Mouse (Mus musculus): ENCODE data around the gene Mynn. TPM values are rescaled to one million over a fixed set of nuclear protein-coding genes. Genes with fewer than 3 reads are reported as not detected.
"Not testable (repeated sequence)": the region's sequence is repeated elsewhere in the genome, so short reads cannot be mapped to it uniquely, and the experiment has no call there.

Mynn gene
- 10 to 100 TPM; 17.3 to 23.3 TPM for total RNA-seq (2021)
- long read RNA-seq, experiment 1, full-length matches to known transcripts, result 10 of 11 reads
- long read RNA-seq, experiment 1, partial matches to known transcripts, result 0 of 11 reads
- long read RNA-seq, experiment 1, other reads (novel, unspliced or antisense), result 1 of 11 reads
- long read RNA-seq, experiment 2, full-length matches to known transcripts, result 6 of 10 reads
- long read RNA-seq, experiment 2, partial matches to known transcripts, result 2 of 10 reads
- long read RNA-seq, experiment 2, other reads (novel, unspliced or antisense), result 2 of 10 reads

GRCm38 (mm10) chr3:30602065-30602739 is at the start of gene Mynn:
TSS of gene Mynn (plus strand) at chr3:30602065.
- peak; percentile 89 to 95 for DNase-seq (ENCODE audit: low spot score in 2 of 2)

- no peak for DNase-seq (ENCODE audit: low spot score in 2 of 2)
Observed at GRCm38 (mm10) chr3:30553741-30554140, 48.1 kb upstream of the Mynn start.

GRCm38 (mm10) chr3:30560677-30561314 is 41.1 kb upstream of the Mynn start:
- no peak for DNase-seq (ENCODE audit: low spot score in 2 of 2)

- DNase-seq (ENCODE audit: low spot score in 2 of 2), result not testable (repeated sequence)
Observed at GRCm38 (mm10) chr3:30566333-30566732, 35.5 kb upstream of the Mynn start.

- no peak for DNase-seq (ENCODE audit: low spot score in 2 of 2)
Observed at GRCm38 (mm10) chr3:30573549-30573948, 28.3 kb upstream of the Mynn start.

GRCm38 (mm10) chr3:30588865-30589264 is 13.0 kb upstream of the Mynn start:
- DNase-seq (ENCODE audit: low spot score in 2 of 2), result no peak

GRCm38 (mm10) chr3:30592418-30592853 is 9.4 kb upstream of the Mynn start:
- no peak for DNase-seq (ENCODE audit: low spot score in 2 of 2)

- DNase-seq (ENCODE audit: low spot score in 2 of 2), result no peak
Observed at GRCm38 (mm10) chr3:30593719-30594485, 8.0 kb upstream of the Mynn start.

- peak; percentile 37 to 48 for DNase-seq (ENCODE audit: low spot score in 2 of 2)
Observed at GRCm38 (mm10) chr3:30595111-30595832, 6.6 kb upstream of the Mynn start.

- DNase-seq (ENCODE audit: low spot score in 2 of 2), result no peak
Observed at GRCm38 (mm10) chr3:30597271-30597670, 4.6 kb upstream of the Mynn start.

- peak; percentile 16 to 30 for DNase-seq (ENCODE audit: low spot score in 2 of 2)
Observed at GRCm38 (mm10) chr3:30599711-30600545, 1.9 kb upstream of the Mynn start, which contains the start of gene Actrt3. TSS of gene Actrt3 (minus strand) at chr3:30599939.

- peak; percentile 29 to 46 for DNase-seq (ENCODE audit: low spot score in 2 of 2)
Observed at GRCm38 (mm10) chr3:30600717-30601116, 1.1 kb upstream of the Mynn start.

GRCm38 (mm10) chr3:30601175-30601574 is 690 bp upstream of the Mynn start:
- DNase-seq (ENCODE audit: low spot score in 2 of 2), result peak; percentile 80 to 88

GRCm38 (mm10) chr3:30601610-30602064 is 228 bp upstream of the Mynn start:
- no peak for DNase-seq (ENCODE audit: low spot score in 2 of 2)

GRCm38 (mm10) chr3:30602740-30603098 is 854 bp downstream of the Mynn start:
- no peak for DNase-seq (ENCODE audit: low spot score in 2 of 2)

- DNase-seq (ENCODE audit: low spot score in 2 of 2), result no peak
Observed at GRCm38 (mm10) chr3:30603256-30603655, 1.4 kb downstream of the Mynn start.

GRCm38 (mm10) chr3:30608999-30609398 is 7.1 kb downstream of the Mynn start:
- DNase-seq (ENCODE audit: low spot score in 2 of 2), result no peak

GRCm38 (mm10) chr3:30610930-30611329 is 9.1 kb downstream of the Mynn start:
- no peak for DNase-seq (ENCODE audit: low spot score in 2 of 2)

- DNase-seq (ENCODE audit: low spot score in 2 of 2), result no peak
Observed at GRCm38 (mm10) chr3:30620132-30620531, 18.3 kb downstream of the Mynn start.

- DNase-seq (ENCODE audit: low spot score in 2 of 2), result no peak
Observed at GRCm38 (mm10) chr3:30633681-30634080, 31.8 kb downstream of the Mynn start.

All from adrenal gland, adult 18-20 months (tissue).